Mouse (Mus musculus): ENCODE measurements at regions not wholly inside any gene's neighbourhood (a gene's known extent, or its start where the extent isn't known, plus 50 kb on each side); places are given as distances from the start of the nearest gene placed in this dataset.

- DNase-seq (ENCODE audit: low read depth in 2 of 2, low spot score in 2 of 2): no peak
Measured at GRCm38 (mm10) chr8:93689832-93690471, 119.8 kb upstream of the Gnao1 start.

DNA sequence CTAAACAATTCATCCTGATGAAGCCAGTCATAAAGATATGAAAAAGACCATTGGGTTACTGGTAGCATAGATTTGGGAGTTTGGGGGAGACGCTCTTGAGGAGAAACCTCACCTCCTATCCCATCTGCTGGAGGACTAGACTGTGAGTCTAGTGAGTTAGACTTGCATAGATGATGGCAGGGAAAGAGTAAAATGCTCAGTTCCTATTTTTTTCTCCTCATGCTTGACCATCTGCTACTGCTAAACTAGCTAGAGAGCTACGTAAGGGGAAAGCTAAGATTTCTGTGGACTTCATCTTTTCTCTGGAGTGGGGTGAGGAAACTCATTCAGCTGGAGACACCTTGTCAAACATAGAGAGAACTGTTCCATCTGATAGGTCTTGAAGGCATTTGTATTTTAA is 118.4 kb upstream of the Gnao1 start:
- DNase-seq (ENCODE audit: low read depth in 2 of 2, low spot score in 2 of 2): no peak

DNA sequence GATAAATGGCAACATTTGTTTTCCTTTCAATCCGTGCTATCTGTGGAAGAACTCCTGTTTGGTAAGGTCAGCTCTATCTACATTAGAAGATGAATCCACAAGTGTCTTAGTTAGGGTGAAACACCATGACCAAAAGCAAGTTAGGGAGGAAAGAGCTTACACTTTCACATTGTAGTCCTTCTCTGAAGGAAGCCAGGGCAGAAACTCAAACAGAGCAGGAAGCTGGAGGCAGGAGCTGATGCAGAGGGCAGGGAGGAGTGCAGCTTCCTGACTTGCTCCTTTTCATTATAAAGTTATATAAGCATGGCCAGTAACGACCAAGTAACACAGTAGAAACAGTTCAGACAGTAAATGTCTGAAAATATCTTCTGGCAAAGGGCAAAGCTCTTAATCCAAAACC is 117.9 kb upstream of the Gnao1 start:
- no peak for DNase-seq (ENCODE audit: low read depth in 2 of 2, low spot score in 2 of 2)

GRCm38 (mm10) chr8:93697206-93697605 is 112.6 kb upstream of the Gnao1 start:
- DNase-seq (ENCODE audit: low read depth in 2 of 2, low spot score in 2 of 2): no peak

GRCm38 (mm10) chr8:93698508-93698907 is 111.3 kb upstream of the Gnao1 start:
- no peak for DNase-seq (ENCODE audit: low read depth in 2 of 2, low spot score in 2 of 2)

DNA sequence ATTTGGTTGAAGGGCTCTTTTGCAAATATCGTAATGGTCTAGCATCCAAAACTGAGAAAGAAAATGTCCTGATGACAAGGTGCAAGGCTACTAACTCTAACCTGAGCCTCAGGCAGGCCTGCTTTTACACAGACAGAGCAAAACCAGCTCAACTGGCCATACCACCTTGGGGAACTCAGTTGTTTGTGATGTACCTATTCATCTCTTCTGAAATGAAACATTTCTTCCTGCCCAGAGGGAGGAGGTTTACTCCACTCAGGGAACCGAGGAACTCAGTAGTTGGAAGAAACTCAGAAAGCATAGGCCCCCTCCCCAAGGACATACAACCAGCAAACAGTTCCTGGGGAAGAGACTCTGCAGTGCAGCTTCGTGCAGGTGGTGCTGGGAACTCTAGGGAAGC is 108.4 kb upstream of the Gnao1 start:
- DNase-seq (ENCODE audit: low read depth in 2 of 2, low spot score in 2 of 2): no peak

DNA sequence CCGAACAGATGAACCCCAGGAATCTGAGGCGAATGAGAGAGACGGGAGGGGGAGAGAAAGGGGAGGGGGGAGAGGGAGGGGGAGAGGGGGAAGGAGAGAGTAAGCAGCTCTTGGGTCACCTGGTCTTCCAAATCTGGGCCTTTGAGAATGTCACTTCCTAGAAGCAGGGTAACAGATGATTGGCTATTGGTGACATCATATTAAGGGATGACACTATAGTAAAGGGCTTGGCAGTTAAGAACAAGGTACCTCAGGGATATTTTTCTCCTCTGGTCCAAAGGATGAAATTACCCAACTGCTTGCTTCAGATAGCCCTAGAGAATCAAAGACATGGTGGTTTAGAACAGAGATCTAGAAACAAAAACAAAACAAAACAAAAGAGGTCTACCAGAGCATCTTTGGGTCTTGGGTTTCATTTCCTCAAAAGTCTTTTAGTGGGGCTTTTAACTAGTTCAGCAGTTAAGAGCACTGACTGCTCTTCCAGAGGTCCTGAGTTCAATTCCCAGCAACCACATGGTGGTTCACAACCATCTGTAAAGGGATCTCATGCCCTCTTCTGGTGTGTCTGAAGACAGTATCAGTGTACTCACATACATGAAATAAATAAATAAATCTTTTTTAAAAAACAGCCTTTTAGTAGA is 97.6 kb upstream of the Gnao1 start:
- DNase-seq (ENCODE audit: low read depth in 2 of 2, low spot score in 2 of 2): no peak

DNA sequence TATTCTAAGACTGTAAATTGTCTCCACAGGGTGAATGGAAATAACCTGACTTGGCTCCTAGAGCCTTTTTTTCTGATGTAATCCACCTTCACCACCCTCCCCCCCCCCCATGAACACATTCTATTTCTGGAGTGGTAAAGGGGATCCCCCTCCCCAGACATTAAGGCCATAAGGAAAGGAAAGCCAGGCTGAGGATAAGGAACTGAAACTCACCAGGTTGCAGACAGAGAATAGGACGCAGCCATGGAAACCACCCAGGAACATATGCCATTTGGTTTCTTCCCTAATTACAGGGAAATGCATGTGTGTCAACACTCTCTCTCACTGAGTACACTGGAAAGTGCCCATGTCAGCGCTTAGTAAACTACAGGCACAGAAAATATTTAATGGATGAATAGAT is 96.5 kb upstream of the Gnao1 start:
- DNase-seq (ENCODE audit: low read depth in 2 of 2, low spot score in 2 of 2): no peak

GRCm38 (mm10) chr8:93724896-93725489 is 84.8 kb upstream of the Gnao1 start:
- DNase-seq (ENCODE audit: low read depth in 2 of 2, low spot score in 2 of 2): no peak

- DNase-seq (ENCODE audit: low read depth in 2 of 2, low spot score in 2 of 2): no peak
Measured at GRCm38 (mm10) chr8:93729124-93729930, 80.4 kb upstream of the Gnao1 start.

- DNase-seq (ENCODE audit: low read depth in 2 of 2, low spot score in 2 of 2): no peak
Measured at GRCm38 (mm10) chr8:93730738-93731700, 78.7 kb upstream of the Gnao1 start.

DNA sequence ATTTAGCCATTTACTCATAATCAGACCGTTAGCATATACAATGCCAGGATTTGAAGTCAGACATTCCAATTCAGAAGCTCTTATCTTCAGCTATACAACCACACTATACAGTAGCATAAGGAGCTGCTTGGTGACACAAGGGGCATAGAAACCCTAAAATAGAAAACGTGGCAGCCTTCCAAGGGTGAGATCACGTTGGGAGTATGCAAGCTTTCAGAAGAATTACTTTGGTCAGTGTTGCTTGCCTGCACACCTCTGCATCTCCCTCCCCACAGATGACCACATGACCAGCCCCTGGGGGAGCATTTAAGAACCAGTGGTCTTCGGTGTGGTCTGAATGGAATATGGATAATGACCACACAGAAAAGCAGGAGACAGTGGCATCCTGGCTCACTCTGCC is 74.9 kb upstream of the Gnao1 start:
- DNase-seq (ENCODE audit: low read depth in 2 of 2, low spot score in 2 of 2): no peak

- no peak for DNase-seq (ENCODE audit: low read depth in 2 of 2, low spot score in 2 of 2)
Measured at GRCm38 (mm10) chr8:93740281-93740680, 69.5 kb upstream of the Gnao1 start.

- DNase-seq (ENCODE audit: low read depth in 2 of 2, low spot score in 2 of 2): no peak
Measured at GRCm38 (mm10) chr8:93748720-93749119, 61.0 kb upstream of the Gnao1 start.

- DNase-seq (ENCODE audit: low read depth in 2 of 2, low spot score in 2 of 2): no peak
Measured at GRCm38 (mm10) chr8:93750921-93751320, 58.8 kb upstream of the Gnao1 start.

- DNase-seq (ENCODE audit: low read depth in 2 of 2, low spot score in 2 of 2): no peak
Measured at GRCm38 (mm10) chr8:93755981-93756380, 53.8 kb upstream of the Gnao1 start.

All from CD8-positive naive resting alpha-beta T cell, adult 2 months (primary cell).